Mouse (Mus musculus): Measurements from ENCODE around the gene Arl13a. TPM values are rescaled to one million over a fixed set of nuclear protein-coding genes. Genes with fewer than 3 reads are reported as not detected.

Arl13a gene
- polyA plus RNA-seq (2012; rRNA removed): not detected in 2 replicates

GRCm38 (mm10) chrX:134187201-134187600, at the start of gene Arl13a:
Gene Arl13a, plus strand, starts transcription at chrX:134187501.

GRCm38 (mm10) chrX:134162043-134162720, 25.1 kb upstream of the Arl13a start, which contains the start of gene Xkrx:
Gene Xkrx, minus strand, starts transcription at chrX:134162076.

GRCm38 (mm10) chrX:134221856-134222255, 34.6 kb downstream of the Arl13a start, which contains the start of gene Nox1:
Gene Nox1, minus strand, starts transcription at chrX:134221956.

Other genes with a start within 250 kb of the Arl13a start
- 0.87 and 0.96 TPM in 2 replicates for gene Sytl4, start 205.7 kb upstream of the Arl13a start, polyA plus RNA-seq (2012; rRNA removed)
- 8.4 TPM in 2 replicates for gene Cstf2, start 128.3 kb upstream of the Arl13a start, polyA plus RNA-seq (2012; rRNA removed)
- gene Xkrx, start 25.4 kb upstream of the Arl13a start, polyA plus RNA-seq (2012; rRNA removed): 0.08 and 0.15 TPM in 2 replicates
- gene Nox1, start 34.5 kb downstream of the Arl13a start, polyA plus RNA-seq (2012; rRNA removed): not detected in 2 replicates
- gene Trmt2b, start 89.5 kb downstream of the Arl13a start, polyA plus RNA-seq (2012; rRNA removed): 7.3 and 7.7 TPM in 2 replicates
- 0.25 and 0.28 TPM in 2 replicates for gene Tmem35a, start 107.7 kb downstream of the Arl13a start, polyA plus RNA-seq (2012; rRNA removed)
- gene Cenpi, start 120.6 kb downstream of the Arl13a start, polyA plus RNA-seq (2012; rRNA removed): 5.1 TPM in 2 replicates
- 0.22 TPM in 2 replicates for gene Drp2, start 217.1 kb downstream of the Arl13a start, polyA plus RNA-seq (2012; rRNA removed)